Mouse (Mus musculus) intestine, embryonic 14.5 days (tissue): ENCODE data around the gene Phlpp1. TPM values are rescaled to one million over a fixed set of nuclear protein-coding genes. Genes with fewer than 3 reads are reported as not detected.

ENCODE experiments used
- ATAC-seq: fragments of 200-750 bp; cut with Nextera tagmentation; replicated peaks from 2 replicates; pipeline ENCODE4 v1.8.0; 2017; ENCODE audit warnings: low read depth, moderate number of reproducible peaks, moderate TSS enrichment, moderate library complexity; ENCODE audit not compliant: low FRiP score, low TSS enrichment
- DNase-seq: peaks from one replicate; pipeline ENCODE4 v3.0.0-alpha.2; 2018; ENCODE audit warnings: low spot score
- H3K27ac ChIP-seq: fragments of 300-500 bp; sonication (generic); 2 replicates; pipeline ENCODE4 v1.5.1; 2014; ENCODE audit warnings: low read depth, mild to moderate bottlenecking, control low read depth
- H3K27me3 ChIP-seq: fragments of 300-500 bp; sonication (generic); replicated peaks from 2 replicates; pipeline ENCODE4 v1.6.1; 2014; ENCODE audit warnings: low read length, control low read depth; ENCODE audit not compliant: control insufficient read depth, insufficient read depth
- H3K36me3 ChIP-seq: fragments of 300-500 bp; sonication (generic); 2 replicates; pipeline ENCODE4 v1.6.1; 2014; ENCODE audit warnings: low read length, control low read depth; ENCODE audit not compliant: control insufficient read depth, insufficient read depth
- H3K4me1 ChIP-seq: fragments of 300-500 bp; sonication (generic); replicated peaks from 2 replicates; pipeline ENCODE4 v1.6.1; 2014; ENCODE audit warnings: low read length, control low read depth, mixed read lengths; ENCODE audit not compliant: control insufficient read depth, insufficient read depth
- H3K4me2 ChIP-seq: fragments of 300-500 bp; sonication (generic); 2 replicates; pipeline ENCODE4 v1.6.1; 2014; ENCODE audit warnings: low read length
- H3K4me3 ChIP-seq: fragments of 300-500 bp; sonication (generic); 2 replicates; pipeline ENCODE4 v1.5.1; 2014; ENCODE audit warnings: low read depth, low read length, control low read depth, mixed read lengths
- H3K9ac ChIP-seq: fragments of 300-500 bp; sonication (generic); 2 replicates; pipeline ENCODE4 v1.6.1; 2014; ENCODE audit warnings: mild to moderate bottlenecking, low read length
- H3K9me3 ChIP-seq: fragments of 300-500 bp; sonication (generic); 2 replicates; pipeline ENCODE4 v1.6.1; 2016; ENCODE audit warnings: low read length, control low read depth; ENCODE audit not compliant: control insufficient read depth
- WGBS: fragments of 180-500 bp; shearing (Covaris S2); extraction: QIAGEN DNeasy Blood & Tissue Kit; methylation state at CpG from one replicate; pipeline ENCODE4 v1.1.7; 2014; 5-methylcytosine and 5-hydroxymethylcytosine counted together
- polyA plus RNA-seq: library from polyadenylated mRNA; unstranded; fragments of >200 nt; fragmentation: Nextera tagmentation; extraction: Ambion mirVana; gene quantifications from 2 replicates; pipeline ENCODE4 v1.2.1, GENCODE M21; 2014

Phlpp1 gene
- polyA plus RNA-seq, 1 experiment from 2014 or later = 6.5 TPM

GRCm38 (mm10) chr1:106145055-106145454, 26.5 kb upstream of the Phlpp1 start:
- no peaks in the 10 kb centered on the region for H3K36me3 ChIP-seq
- no peaks in the 10 kb centered on the region for H3K27me3 ChIP-seq
- no peak overlapping the region for H3K9ac ChIP-seq
- H3K27ac ChIP-seq = no peak overlapping the region
- no peak overlapping the region for H3K4me3 ChIP-seq
- H3K4me2 ChIP-seq = no peak overlapping the region
- no peaks in the 10 kb centered on the region for H3K9me3 ChIP-seq
- ATAC-seq (no peak), DNase-seq (no peak)
- WGBS = 63% methylated on average over 1 of the region's 1 CpGs
- H3K4me1 ChIP-seq = no peaks in the 10 kb centered on the region

GRCm38 (mm10) chr1:106145565-106146190, 25.9 kb upstream of the Phlpp1 start:
- Histone ChIP-seq H3K4me1 (no peaks in the 10 kb centered on the region), H3K27ac (no peak overlapping the region), H3K36me3 (no peaks in the 10 kb centered on the region), H3K27me3 (no peaks in the 10 kb centered on the region), H3K9ac (no peak overlapping the region), H3K4me2 (no peak overlapping the region), H3K9me3 (no peaks in the 10 kb centered on the region), H3K4me3 (no peak overlapping the region)
- 73% methylated on average over 4 of the region's 4 CpGs for WGBS
- ATAC-seq (no peak), DNase-seq (no peak)

GRCm38 (mm10) chr1:106148386-106149380, 22.9 kb upstream of the Phlpp1 start:
- H3K4me2 ChIP-seq = no peak overlapping the region
- no peak overlapping the region for H3K4me3 ChIP-seq
- H3K36me3 ChIP-seq = no peaks in the 10 kb centered on the region
- H3K9me3 ChIP-seq = no peaks in the 10 kb centered on the region
- no peak overlapping the region for H3K9ac ChIP-seq
- no peaks in the 10 kb centered on the region for H3K4me1 ChIP-seq
- no peak overlapping the region for H3K27ac ChIP-seq
- ATAC-seq = no peak
- no peak for DNase-seq
- WGBS = 73% methylated on average over 17 of the region's 17 CpGs
- H3K27me3 ChIP-seq = no peaks in the 10 kb centered on the region

- H3K4me1 ChIP-seq = no peaks in the 10 kb centered on the region
- WGBS = 83% methylated on average over 12 of the region's 12 CpGs
These were observed 19.7 kb upstream of the Phlpp1 start for GRCm38 (mm10) chr1:106151846-106152245.

GRCm38 (mm10) chr1:106152742-106153141, 18.8 kb upstream of the Phlpp1 start:
- Histone ChIP-seq H3K9me3 (no peaks in the 10 kb centered on the region), H3K27me3 (no peaks in the 10 kb centered on the region), H3K36me3 (no peaks in the 10 kb centered on the region), H3K27ac (no peak overlapping the region), H3K4me3 (no peak overlapping the region), H3K4me1 (no peaks in the 10 kb centered on the region), H3K9ac (no peak overlapping the region), H3K4me2 (no peak overlapping the region)
- no peak for ATAC-seq
- no peak for DNase-seq

More at GRCm38 (mm10) chr1:106151846-106152245, 19.7 kb upstream of the Phlpp1 start:
- Histone ChIP-seq H3K27me3 (no peaks in the 10 kb centered on the region), H3K4me2 (no peak overlapping the region), H3K36me3 (no peaks in the 10 kb centered on the region), H3K27ac (no peak overlapping the region), H3K9me3 (no peaks in the 10 kb centered on the region), H3K9ac (no peak overlapping the region), H3K4me3 (no peak overlapping the region)
- no peak for DNase-seq
- ATAC-seq = no peak

GRCm38 (mm10) chr1:106154590-106154989, 17.0 kb upstream of the Phlpp1 start:
- Histone ChIP-seq H3K9ac (no peak overlapping the region), H3K27ac (no peak overlapping the region), H3K4me1 (no peaks in the 10 kb centered on the region), H3K36me3 (no peaks in the 10 kb centered on the region), H3K4me3 (no peak overlapping the region), H3K27me3 (no peaks in the 10 kb centered on the region), H3K9me3 (no peaks in the 10 kb centered on the region), H3K4me2 (no peak overlapping the region)
- DNase-seq (no peak), ATAC-seq (no peak)
- WGBS = 87% methylated on average over 7 of the region's 7 CpGs

GRCm38 (mm10) chr1:106155087-106155567, 16.4 kb upstream of the Phlpp1 start:
- no peak for DNase-seq
- Histone ChIP-seq H3K9me3 (no peaks in the 10 kb centered on the region), H3K4me3 (no peak overlapping the region), H3K4me2 (no peak overlapping the region), H3K36me3 (no peaks in the 10 kb centered on the region), H3K9ac (no peak overlapping the region), H3K4me1 (no peaks in the 10 kb centered on the region), H3K27me3 (no peaks in the 10 kb centered on the region), H3K27ac (no peak overlapping the region)
- 69% methylated on average over 10 of the region's 10 CpGs for whole genome bisulfite sequencing
- no peak for ATAC-seq

- Histone ChIP-seq H3K4me3 (no peak overlapping the region), H3K4me2 (no peak overlapping the region), H3K4me1 (no peaks in the 10 kb centered on the region), H3K27ac (no peak overlapping the region), H3K9ac (no peak overlapping the region), H3K9me3 (no peaks in the 10 kb centered on the region), H3K36me3 (no peaks in the 10 kb centered on the region), H3K27me3 (no peaks in the 10 kb centered on the region)
- no peak for ATAC-seq
- 74% methylated on average over 6 of the region's 6 CpGs for WGBS
- no peak for DNase-seq
These were observed 15.8 kb upstream of the Phlpp1 start for GRCm38 (mm10) chr1:106155702-106156101.
